Comparison of ENCODE assay signal across 20 mouse cellular contexts in genomic region chr5:28495712-28496650, GRCm38 (mm10). TPM values are rescaled to one million over a fixed set of nuclear protein-coding genes. Genes with fewer than 3 reads are reported as not detected.
DNase-seq lines count a peak whose midpoint lies in the region; ATAC-seq and TF ChIP-seq lines count a peak whose summit lies in the region.
"Had no signal": no experiment of that assay in that cellular context is flagged by ENCODE, and none has a peak within 500 bp of the region (broad histone marks: within the 10 kb centered on the region; RNA-seq: fewer than 3 reads in every experiment).

No protein-coding gene starts in this region.

- no peak overlapping the region for H3K27ac ChIP-seq in liver, adult 2 months (replicated peaks; ENCODE audit: insufficient read depth, low read depth, low read length)
- no peak overlapping the region for H3K27ac ChIP-seq in liver, embryonic 12.5 days
- H3K27ac ChIP-seq in intestine, embryonic 16.5 days (ENCODE audit: low read length), result peak overlapping the region; percentile 72
- peak overlapping the region; percentile 64 for H3K27ac ChIP-seq in lung, embryonic 16.5 days (ENCODE audit: low read length)
- peak overlapping the region; percentile 86 for H3K27ac ChIP-seq in stomach, embryonic 15.5 days
- H3K27ac ChIP-seq: embryonic facial prominence, embryonic 15.5 days; forebrain, embryonic 12.5 days; heart, embryonic 15.5 days; limb, embryonic 12.5 days had no signal

- no peak for TF ChIP-seq CTCF in liver, adult 2 months (IDR thresholded peaks at IDR 0.05; ENCODE audit: low read depth, low read length)

- 43% methylated on average over 3 of the region's 3 CpGs for WGBS in liver, adult 2 months
- 64% methylated on average over 3 of the region's 3 CpGs for WGBS in liver, embryonic 12.5 days (ENCODE audit: insufficient replicate concordance)
- WGBS in intestine, embryonic 16.5 days, result 63% methylated on average over 3 of the region's 3 CpGs
- WGBS in lung, embryonic 16.5 days, result 64% methylated on average over 3 of the region's 3 CpGs
- WGBS in stomach, embryonic 15.5 days, result 70% methylated on average over 3 of the region's 3 CpGs

- no peak overlapping the region for H3K9ac ChIP-seq in liver, adult 2 months (ENCODE audit: low read depth, low read length)
- H3K9ac ChIP-seq in liver, embryonic 12.5 days, result no peak overlapping the region
- no peak overlapping the region for H3K9ac ChIP-seq in intestine, embryonic 16.5 days (ENCODE audit: low read depth, low read length)
- no peak overlapping the region for H3K9ac ChIP-seq in lung, embryonic 16.5 days (ENCODE audit: low read length)
- no peak overlapping the region for H3K9ac ChIP-seq in stomach, embryonic 15.5 days
- H3K9ac ChIP-seq: embryonic facial prominence, embryonic 15.5 days; forebrain, embryonic 12.5 days; heart, embryonic 15.5 days; limb, embryonic 12.5 days had no signal

- TF ChIP-seq POLR2A in liver, adult 2 months (IDR thresholded peaks at IDR 0.05; ENCODE audit: extremely low read depth, insufficient read depth, low read length), result no peak

- H3K27me3 ChIP-seq in liver, adult 2 months (ENCODE audit: control insufficient read depth, insufficient read depth, low read length), result no peaks in the 10 kb centered on the region
- H3K27me3 ChIP-seq in liver, embryonic 12.5 days (replicated peaks), result no peaks in the 10 kb centered on the region
- H3K27me3 ChIP-seq in intestine, embryonic 16.5 days (replicated peaks; ENCODE audit: control insufficient read depth, insufficient read depth, low read length), result no peaks in the 10 kb centered on the region
- H3K27me3 ChIP-seq in lung, embryonic 16.5 days (ENCODE audit: control insufficient read depth, insufficient read depth, low read depth, low read length), result no peaks in the 10 kb centered on the region
- no peaks in the 10 kb centered on the region for H3K27me3 ChIP-seq in stomach, embryonic 15.5 days (replicated peaks)
- H3K27me3 ChIP-seq: embryonic facial prominence, embryonic 15.5 days; forebrain, embryonic 12.5 days; heart, embryonic 15.5 days; limb, embryonic 12.5 days had no signal

- H3K36me3 ChIP-seq in liver, adult 2 months (ENCODE audit: control insufficient read depth, insufficient read depth, low read length), result no peaks in the 10 kb centered on the region
- no peaks in the 10 kb centered on the region for H3K36me3 ChIP-seq in liver, embryonic 12.5 days
- H3K36me3 ChIP-seq in intestine, embryonic 16.5 days (ENCODE audit: control insufficient read depth, insufficient read depth, low read length), result no peaks in the 10 kb centered on the region
- H3K36me3 ChIP-seq in lung, embryonic 16.5 days (ENCODE audit: control insufficient read depth, insufficient read depth, low read length), result no peaks in the 10 kb centered on the region
- no peaks in the 10 kb centered on the region for H3K36me3 ChIP-seq in stomach, embryonic 15.5 days
- H3K36me3 ChIP-seq: embryonic facial prominence, embryonic 15.5 days; forebrain, embryonic 12.5 days; heart, embryonic 15.5 days; limb, embryonic 12.5 days had no signal

- peak; percentile 54 for DNase-seq in liver, adult 2 months (ENCODE audit: extremely low read depth, low read depth, low spot score)
- DNase-seq: adrenal gland, adult 8-10 months; cerebellum, adult 18-20 months; heart, adult 18-20 months; kidney, adult 9 months had no signal

- no peak overlapping the region for H3K4me3 ChIP-seq in liver, adult 2 months (ENCODE audit: insufficient read depth, low read depth, low read length)
- no peak overlapping the region for H3K4me3 ChIP-seq in liver, embryonic 12.5 days
- H3K4me3 ChIP-seq in intestine, embryonic 16.5 days (ENCODE audit: low read length), result no peak overlapping the region
- H3K4me3 ChIP-seq in lung, embryonic 16.5 days (ENCODE audit: low read length), result no peak overlapping the region
- no peak overlapping the region for H3K4me3 ChIP-seq in stomach, embryonic 15.5 days (replicated peaks)
- H3K4me3 ChIP-seq: embryonic facial prominence, embryonic 15.5 days; forebrain, embryonic 12.5 days; heart, embryonic 15.5 days; limb, embryonic 12.5 days had no signal

- no peak for ATAC-seq in liver, embryonic 12.5 days
- peak; percentile 74 for ATAC-seq in intestine, embryonic 16.5 days
- ATAC-seq in lung, embryonic 16.5 days (ENCODE audit: low read depth), result peak; percentile 78
- peak; percentile 75 for ATAC-seq in stomach, embryonic 15.5 days (ENCODE audit: insufficient read depth, low FRiP score, low read depth)
- ATAC-seq in granulocyte monocyte progenitor cell, adult 5-6 weeks (replicated peaks; ENCODE audit: poor library complexity, severe bottlenecking), result no peak
- ATAC-seq in activated CD4-positive, CD25-positive, alpha-beta regulatory T cell, adult 4 months, result no peak
- ATAC-seq: CD4-positive, CD25-positive, alpha-beta regulatory T cell, adult 4 months; midbrain, embryonic 16.5 days had no signal

- peaks cover 4% of the 10 kb centered on the region; the same call in 1 of the 2 replicates for H3K4me1 ChIP-seq in liver, adult 2 months (ENCODE audit: control insufficient read depth, insufficient read depth, low read length)
- no peaks in the 10 kb centered on the region for H3K4me1 ChIP-seq in liver, embryonic 12.5 days
- peaks cover 23% of the 10 kb centered on the region for H3K4me1 ChIP-seq in intestine, embryonic 16.5 days (ENCODE audit: control insufficient read depth, insufficient read depth, low read length)
- H3K4me1 ChIP-seq in lung, embryonic 16.5 days (replicated peaks; ENCODE audit: control insufficient read depth, insufficient read depth, low read length), result peaks cover 10% of the 10 kb centered on the region
- H3K4me1 ChIP-seq in stomach, embryonic 15.5 days, result peaks cover 6% of the 10 kb centered on the region; the same call in 1 of the 2 replicates
- H3K4me1 ChIP-seq: embryonic facial prominence, embryonic 15.5 days; forebrain, embryonic 12.5 days; heart, embryonic 15.5 days; limb, embryonic 12.5 days had no signal

- no peaks in the 10 kb centered on the region for H3K9me3 ChIP-seq in liver, embryonic 12.5 days (replicated peaks)
- no peaks in the 10 kb centered on the region for H3K9me3 ChIP-seq in intestine, embryonic 16.5 days (ENCODE audit: control insufficient read depth, low read length)
- H3K9me3 ChIP-seq in lung, embryonic 16.5 days (ENCODE audit: control insufficient read depth, low read length), result no peaks in the 10 kb centered on the region
- H3K9me3 ChIP-seq in stomach, embryonic 15.5 days, result no peaks in the 10 kb centered on the region
- H3K9me3 ChIP-seq: embryonic facial prominence, embryonic 15.5 days; forebrain, embryonic 12.5 days; heart, embryonic 15.5 days; limb, embryonic 12.5 days had no signal

- H3K4me2 ChIP-seq in liver, embryonic 12.5 days, result no peak overlapping the region
- no peak overlapping the region for H3K4me2 ChIP-seq in intestine, embryonic 16.5 days (ENCODE audit: low read depth, low read length)
- H3K4me2 ChIP-seq in lung, embryonic 16.5 days (ENCODE audit: low read depth, low read length), result no peak overlapping the region
- no peak overlapping the region for H3K4me2 ChIP-seq in stomach, embryonic 15.5 days
- H3K4me2 ChIP-seq: embryonic facial prominence, embryonic 15.5 days; forebrain, embryonic 12.5 days; heart, embryonic 15.5 days; limb, embryonic 12.5 days had no signal

- H3K79me2 ChIP-seq in liver, adult 2 months (ENCODE audit: control insufficient read depth, insufficient read depth, low read length), result no peaks in the 10 kb centered on the region

RNA-seq across cellular contexts. Expression of gene Shh, which starts 28.9 kb away (rescaled TPM):
- total RNA-seq in liver, adult 2 months (2014; rRNA removed), result 0.28 TPM in 1 of 2 replicates, not detected in the other
- 0.02 and 0.05 TPM in 2 replicates for polyA plus RNA-seq in liver, adult 2 months (2012; rRNA removed)
- not detected in 2 replicates for polyA plus RNA-seq in liver, embryonic 12.5 days (2016; fragmentation: Nextera tagmentation; extraction: Ambion mirVana)
- polyA plus RNA-seq in intestine, embryonic 16.5 days (2015; fragmentation: Nextera tagmentation; extraction: Ambion mirVana), result 2.8 TPM in 2 replicates
- 9.7 and 10.8 TPM in 2 replicates for polyA plus RNA-seq in lung, embryonic 16.5 days (2015; fragmentation: Nextera tagmentation; extraction: Ambion mirVana)
- polyA plus RNA-seq in stomach, embryonic 15.5 days (2015; fragmentation: Nextera tagmentation; extraction: Ambion mirVana), result 7.4 and 7.9 TPM in 2 replicates
- not detected in 2 replicates for total RNA-seq in granulocyte monocyte progenitor cell, adult 5-6 weeks (2014; fragmentation: Nextera tagmentation)
- not detected in 2 replicates for total RNA-seq in granulocyte monocyte progenitor cell, adult 5-6 weeks (2017)
- polyA plus RNA-seq in activated CD4-positive, CD25-positive, alpha-beta regulatory T cell, adult 4 months (2017; shearing (Covaris generic)), result not detected
- total RNA-seq: common myeloid progenitor, adult 5-6 weeks; heart, adult 18-20 months; megakaryocyte progenitor cell, adult 5-6 weeks; MEL had no signal
- polyA plus RNA-seq: CD4-positive, CD25-positive, alpha-beta regulatory T cell, adult 4 months had no signal

Comparison
In these comparisons a context has a peak if more than half of its experiments do, and no peak if none do; other contexts are left out.
1. H3K27ac ChIP-seq: peak in intestine, embryonic 16.5 days (single experiment), lung, embryonic 16.5 days (single experiment) and stomach, embryonic 15.5 days (single experiment); none in liver, adult 2 months (single experiment) and liver, embryonic 12.5 days (single experiment).
2. ATAC-seq: peak in intestine, embryonic 16.5 days (single experiment), lung, embryonic 16.5 days (single experiment) and stomach, embryonic 15.5 days (single experiment); none in liver, embryonic 12.5 days (single experiment), granulocyte monocyte progenitor cell, adult 5-6 weeks (single experiment) and activated CD4-positive, CD25-positive, alpha-beta regulatory T cell, adult 4 months (single experiment).